Mouse (Mus musculus) adrenal gland, postnatal 36 days (tissue): ENCODE results near the gene Msmb. TPM values are rescaled to one million over a fixed set of nuclear protein-coding genes. Genes with fewer than 3 reads are reported as not detected.
"Not testable (repeated sequence)": the region's sequence is repeated elsewhere in the genome, so short reads cannot be mapped to it uniquely, and the experiment has no call there.

Experiments used
- DNase-seq, 2 experiments: peaks; one replicate each; pipeline ENCODE4 v3.0.0; 2021; ENCODE audit warnings: mixed read lengths in 1 of 2
- long read RNA-seq, 2 experiments: library from polyadenylated mRNA; stranded (forward); transcript quantifications; one replicate each; pipeline ENCODE4 v2.0.0; 2021; ENCODE audit warnings: borderline sequencing depth in 2 of 2
- total RNA-seq, 2 experiments: library from RNA; stranded (reverse); gene quantifications; 2 replicates each; pipeline ENCODE4 v1.2.3; 2021

The Msmb gene
- total RNA-seq, result not detected
- long read RNA-seq, experiment 1, result 0 reads
- long read RNA-seq, experiment 2, result 0 reads

DNA sequence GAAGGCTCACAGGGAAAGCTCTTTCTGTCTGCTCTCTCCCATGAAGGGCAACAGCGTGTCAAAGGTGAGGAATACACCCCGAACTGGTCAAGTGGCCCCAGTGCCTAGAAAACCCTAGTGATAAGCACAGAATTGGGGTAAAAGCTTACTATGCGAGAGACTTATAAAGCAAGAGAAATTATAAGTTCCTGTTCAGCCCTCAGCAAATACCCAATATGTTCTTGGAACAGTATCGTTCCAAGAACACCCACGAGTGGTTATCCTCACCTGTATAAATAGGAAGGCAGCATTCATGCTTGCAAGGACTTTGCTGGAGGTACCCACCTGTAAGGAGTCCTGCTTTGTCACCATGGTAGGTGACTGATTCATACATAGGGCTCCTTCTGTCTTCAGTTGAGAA lies at the start of gene Msmb:
Gene Msmb (plus strand): TSS at position 301 of the 400 bp plus-strand sequence.
- DNase-seq, result no peak

DNA sequence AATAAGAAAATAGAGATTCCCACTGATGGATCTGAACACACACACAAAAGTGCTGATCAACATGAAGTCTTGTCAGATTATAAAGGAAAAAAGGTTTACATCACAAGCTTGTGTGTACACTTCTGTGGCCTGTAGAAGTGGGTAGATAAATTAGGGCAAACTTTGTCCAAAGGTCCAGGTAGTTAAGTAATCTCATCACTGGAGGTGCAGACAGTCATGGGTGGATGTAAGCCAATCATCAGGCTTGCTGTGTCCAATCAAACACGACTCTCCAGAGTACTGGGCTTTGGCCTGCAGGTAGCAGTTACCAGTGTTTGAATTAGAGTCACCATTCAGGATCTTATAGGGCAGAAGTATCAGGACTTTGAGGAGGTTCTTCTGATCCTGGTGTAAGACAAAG lies 48.8 kb upstream of the Msmb start:
- DNase-seq, result no peak

GRCm38 (mm10) chr14:32093500-32094117 lies 48.2 kb upstream of the Msmb start:
- no peak for DNase-seq

DNA sequence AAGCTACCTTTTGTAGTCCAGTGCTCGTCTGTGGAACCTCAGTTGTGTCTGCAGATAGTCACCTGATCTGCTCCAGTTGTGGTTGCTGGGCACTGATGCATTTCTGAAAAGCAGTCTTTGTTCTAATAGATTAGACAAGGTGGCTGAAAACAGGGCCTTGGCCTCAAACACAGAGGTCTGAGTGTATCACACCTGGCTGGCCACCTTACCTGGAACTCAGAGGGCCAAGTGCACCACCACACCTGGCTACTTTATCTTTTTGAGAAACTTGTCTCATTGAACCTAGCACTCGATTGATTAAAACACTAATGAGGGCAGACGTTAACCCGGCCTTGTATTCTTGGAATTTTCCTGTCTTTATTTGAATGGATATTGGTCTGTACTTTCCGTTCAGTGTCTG lies 46.2 kb upstream of the Msmb start:
- DNase-seq, result no peak

DNA sequence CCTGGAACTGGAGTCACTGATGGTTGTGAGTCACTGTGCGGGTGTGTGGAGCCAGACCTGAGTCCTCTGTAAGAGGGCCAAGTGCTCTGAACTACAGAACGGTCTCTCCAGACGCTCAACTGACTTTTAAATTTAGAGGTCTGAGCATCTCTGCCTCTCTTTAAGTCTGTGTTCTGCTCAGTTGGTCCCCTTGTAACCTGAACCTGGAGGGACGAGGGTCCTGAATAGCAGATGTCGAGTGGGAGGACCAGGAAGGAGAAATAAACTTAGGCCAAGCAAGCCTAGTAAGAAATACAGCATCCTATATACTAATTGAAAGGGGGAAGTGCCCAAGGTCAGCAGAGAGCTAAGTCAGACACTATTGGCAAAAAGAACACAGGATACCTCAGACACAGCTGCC lies 45.1 kb upstream of the Msmb start:
- DNase-seq, result no peak

DNA sequence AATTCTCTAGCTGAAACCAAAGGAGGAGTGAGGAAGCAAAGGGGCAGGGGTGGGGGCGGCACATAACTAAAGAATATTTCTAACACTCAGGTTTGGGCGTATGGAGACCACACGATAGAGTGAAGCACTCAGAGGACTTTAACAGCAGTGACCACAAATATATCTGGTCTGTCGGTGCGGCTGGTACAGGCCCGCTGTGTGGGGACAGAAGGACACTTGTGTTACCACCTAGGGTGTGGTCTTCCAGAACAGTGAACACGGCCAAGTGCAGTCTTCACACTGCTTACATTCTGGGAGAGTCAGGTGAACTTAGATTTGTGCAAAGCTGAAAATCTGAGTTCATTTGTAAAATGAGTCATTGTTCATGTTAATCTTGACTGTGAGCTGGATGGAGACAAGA lies 44.1 kb upstream of the Msmb start:
- no peak for DNase-seq

DNA sequence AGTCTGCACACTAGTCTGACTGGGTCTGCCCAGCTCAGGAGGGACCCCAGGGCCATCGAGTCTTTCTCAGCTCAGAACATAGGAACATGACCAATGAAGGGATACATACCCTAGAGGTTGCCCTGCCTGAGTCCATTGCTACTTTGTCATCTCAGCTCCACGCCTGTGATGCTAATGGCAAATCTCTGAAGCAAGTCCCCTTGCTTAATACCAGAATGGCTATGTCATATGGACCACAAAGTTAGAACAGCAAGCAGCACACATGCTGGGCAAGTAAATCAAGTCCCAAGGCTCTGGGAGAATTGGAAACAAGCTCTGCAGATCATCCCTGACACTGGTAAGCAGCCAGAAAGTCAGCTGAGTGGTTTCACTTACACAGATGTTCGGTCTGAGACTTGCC lies 42.9 kb upstream of the Msmb start:
- DNase-seq, result no peak

DNA sequence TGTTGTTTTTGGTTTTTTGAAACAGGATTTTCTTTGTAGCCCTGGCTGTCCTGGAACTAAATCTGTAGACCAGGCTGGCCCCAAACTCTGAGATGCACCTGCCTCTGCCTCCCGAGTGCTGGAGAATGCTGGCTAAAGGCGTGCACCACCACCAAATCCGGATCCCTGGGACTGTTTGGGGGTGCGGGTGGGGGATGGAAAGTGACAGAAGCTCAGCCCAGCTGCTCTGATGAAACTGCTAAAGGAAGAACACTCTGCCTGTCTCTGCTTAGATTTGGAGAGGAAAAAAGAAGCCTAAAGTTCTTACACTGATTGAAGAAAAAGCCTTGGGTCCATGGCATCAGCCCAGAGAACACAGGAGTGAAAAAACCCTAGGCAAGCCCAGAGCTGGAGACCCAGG lies 38.3 kb upstream of the Msmb start:
- DNase-seq, result no peak

GRCm38 (mm10) chr14:32105663-32106062 lies 36.2 kb upstream of the Msmb start:
- DNase-seq, result no peak

- no peak for DNase-seq
Observed at GRCm38 (mm10) chr14:32106911-32107310, 34.9 kb upstream of the Msmb start.

DNA sequence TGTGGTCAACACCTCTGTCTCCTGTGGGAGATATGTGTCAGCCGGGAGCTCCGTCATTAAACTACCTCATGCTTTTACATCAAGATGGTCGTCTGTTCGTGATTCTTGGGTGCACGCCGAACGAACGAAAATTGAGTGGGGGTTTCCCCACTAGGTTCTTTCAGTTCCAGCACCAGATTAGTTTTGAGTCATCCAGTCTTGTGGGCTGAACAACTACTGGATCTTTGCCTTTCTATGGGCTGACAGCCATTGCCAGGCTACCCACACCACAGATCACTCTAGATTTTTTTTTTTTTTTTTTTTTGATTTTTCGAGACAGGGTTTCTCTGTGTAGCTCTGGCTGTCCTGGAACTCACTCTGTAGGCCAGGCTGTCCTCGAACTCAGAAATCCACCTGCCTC lies 29.7 kb upstream of the Msmb start:
- not testable (repeated sequence) for DNase-seq

DNA sequence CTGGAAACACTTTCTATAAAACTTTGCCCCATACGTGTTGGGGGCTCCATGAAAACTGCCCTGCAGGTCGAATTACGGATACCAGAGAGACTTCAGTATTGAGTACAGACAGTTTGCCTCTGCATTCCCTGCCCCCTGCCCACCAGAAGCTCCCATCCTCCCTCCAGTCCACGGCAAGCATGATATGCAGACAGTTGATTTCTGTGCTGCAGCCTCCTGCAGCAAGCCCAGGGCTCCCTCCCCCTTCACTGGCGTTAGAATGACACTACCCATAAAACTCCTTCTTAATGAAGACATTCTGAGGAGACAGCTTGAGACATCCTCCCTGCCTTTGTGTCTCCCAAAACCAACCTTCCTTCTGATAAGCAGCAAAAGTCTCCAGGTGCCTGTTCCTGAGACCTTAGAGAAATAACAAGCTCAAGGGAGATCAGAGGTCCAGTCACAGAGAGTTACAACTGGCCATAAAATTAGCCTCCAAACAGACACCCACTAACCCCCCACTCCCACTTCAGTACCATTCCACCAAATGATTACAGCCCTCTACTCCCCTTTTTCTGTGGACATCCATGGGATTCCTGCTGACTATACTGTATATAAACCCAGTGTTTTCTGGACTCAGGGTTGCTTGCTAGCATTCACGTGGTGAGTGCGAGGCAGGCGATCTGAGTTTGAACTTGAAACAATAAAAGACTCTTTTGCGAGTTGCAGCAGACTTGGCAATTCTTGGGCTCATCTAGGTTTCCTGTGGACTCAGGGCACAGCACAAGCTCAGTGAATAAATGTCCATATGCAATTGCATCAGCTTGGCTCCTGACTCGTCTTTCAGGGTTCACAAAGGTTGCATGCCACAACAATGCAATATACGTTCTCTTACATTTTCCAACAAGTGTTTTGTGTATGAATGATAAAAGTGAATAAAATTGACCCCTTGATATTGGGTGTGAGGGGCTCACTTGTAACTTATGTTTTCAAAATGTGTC lies 20.6 kb upstream of the Msmb start:
- no peak for DNase-seq

- peak in 1 of 2 experiments; percentile 27 for DNase-seq
Observed at GRCm38 (mm10) chr14:32121920-32122315, 19.9 kb upstream of the Msmb start.

DNA sequence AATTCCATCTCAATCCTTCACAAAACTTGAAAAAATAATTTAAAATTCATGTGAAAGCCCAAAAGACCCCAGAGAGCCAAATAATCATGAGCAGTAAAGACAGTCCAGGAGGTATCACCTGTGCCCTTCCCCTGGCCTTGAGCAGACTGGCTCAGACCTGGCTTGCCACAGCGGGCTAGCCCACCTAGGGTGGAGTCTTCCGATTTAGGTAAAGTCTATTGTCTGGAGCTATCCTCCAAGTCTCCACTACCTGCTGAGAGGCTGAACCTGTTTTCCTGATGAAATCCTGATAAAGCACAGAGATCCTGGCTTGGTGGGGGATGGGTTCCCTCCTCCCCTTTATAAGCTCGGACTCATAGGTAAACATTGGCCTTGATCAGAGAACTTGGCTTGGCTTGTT lies 17.6 kb upstream of the Msmb start:
- DNase-seq, result no peak

DNA sequence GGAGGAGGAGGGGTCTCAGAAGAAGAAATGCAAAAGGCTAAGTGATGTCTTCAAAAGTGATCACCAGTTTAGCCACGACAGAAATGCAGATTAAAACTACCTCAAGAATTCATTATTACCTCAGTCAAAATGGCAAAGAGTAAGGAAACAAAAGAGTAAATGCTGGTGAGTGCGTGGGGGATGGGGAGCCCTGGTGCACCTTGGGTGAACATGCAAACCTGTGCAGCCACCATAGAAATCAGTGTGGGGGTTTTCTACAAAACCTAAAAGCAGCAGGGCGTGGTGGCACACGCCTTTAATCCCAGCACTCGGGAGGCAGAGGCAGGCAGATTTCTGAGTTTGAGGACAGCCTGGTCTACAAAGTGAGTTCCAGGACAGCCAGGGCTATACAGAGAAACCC lies 16.6 kb upstream of the Msmb start:
- not testable (repeated sequence) for DNase-seq

- DNase-seq, result no peak
Observed at GRCm38 (mm10) chr14:32128409-32128808, 13.4 kb upstream of the Msmb start.

GRCm38 (mm10) chr14:32131836-32132235 lies 10.0 kb upstream of the Msmb start:
- DNase-seq, result no peak

GRCm38 (mm10) chr14:32134293-32134692 lies 7.5 kb upstream of the Msmb start:
- DNase-seq, result no peak

DNA sequence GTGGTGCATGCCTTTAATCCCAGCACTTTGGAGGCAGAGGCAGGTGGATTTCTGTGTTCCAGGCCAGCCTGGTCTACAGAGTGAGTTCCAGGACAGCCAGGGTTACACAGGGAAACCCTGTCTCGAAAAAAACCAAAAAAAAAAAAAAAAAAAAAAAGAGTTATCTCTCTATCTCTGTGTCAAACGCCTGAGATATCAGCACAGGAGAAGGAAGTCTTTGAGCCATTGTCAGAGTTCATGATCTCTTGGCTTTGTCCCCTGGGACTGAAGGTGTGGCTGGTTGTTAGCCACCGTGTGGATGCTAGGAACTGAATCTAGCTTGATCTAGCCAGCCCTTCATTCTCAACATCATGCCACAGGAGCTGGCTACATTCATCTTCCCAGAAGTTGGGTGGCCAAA lies 5.4 kb upstream of the Msmb start:
- not testable (repeated sequence) for DNase-seq

DNA sequence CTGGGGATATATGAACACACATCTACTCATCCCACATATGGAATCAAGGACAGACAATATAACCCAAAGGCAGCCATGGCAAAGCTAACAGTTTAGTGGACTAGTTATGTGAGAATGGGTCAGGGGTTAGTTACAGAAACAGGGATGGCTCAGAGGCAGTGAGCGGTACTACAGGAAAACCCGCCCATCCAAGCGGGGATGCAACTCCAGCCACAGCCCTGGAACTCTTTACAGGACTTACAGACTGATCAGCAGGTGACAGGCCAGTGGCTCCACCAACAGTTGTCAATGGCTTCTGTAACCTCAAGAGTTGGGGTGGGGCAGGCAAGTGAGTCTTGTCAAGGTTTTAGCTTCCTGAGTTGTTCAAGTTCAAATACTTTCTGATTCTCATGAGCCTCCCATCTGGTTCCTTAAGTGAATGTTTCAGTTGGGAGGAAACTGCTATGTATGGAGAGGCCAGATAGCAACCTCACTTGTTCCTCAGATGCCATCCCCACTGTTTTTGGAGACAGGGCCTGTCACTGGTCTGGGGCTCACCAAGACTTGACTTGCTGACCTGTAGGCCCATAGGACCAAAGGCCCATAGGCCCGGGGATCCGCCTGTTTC lies 1.4 kb upstream of the Msmb start:
- DNase-seq, result no peak

GRCm38 (mm10) chr14:32144734-32145133 lies 2.9 kb downstream of the Msmb start:
- no peak for DNase-seq

DNA sequence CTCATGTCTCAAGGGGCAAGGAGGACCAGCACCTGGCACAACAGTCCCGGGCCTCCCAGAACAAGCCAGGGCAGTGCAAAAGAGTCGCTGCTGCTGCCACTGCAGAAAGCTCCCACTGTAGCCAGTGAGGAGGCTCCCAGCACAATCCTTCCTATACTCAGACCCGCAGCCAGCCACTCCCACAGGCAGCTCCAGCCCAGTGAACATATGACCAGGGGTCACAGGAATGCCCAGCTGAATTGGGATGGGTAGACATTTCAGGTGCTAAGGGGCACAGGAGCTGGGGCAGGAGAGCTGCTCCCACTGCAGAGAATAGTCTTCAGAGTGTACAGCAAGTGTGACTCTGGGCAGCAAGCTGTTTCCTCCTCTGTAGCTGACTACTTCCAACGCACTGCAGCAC lies 3.6 kb downstream of the Msmb start:
- DNase-seq, result no peak
